Mouse (Mus musculus): Measurements from ENCODE around the gene Mab21l2. TPM values are rescaled to one million over a fixed set of nuclear protein-coding genes. Genes with fewer than 3 reads are reported as not detected.

The Mab21l2 gene
- 10.6 and 11.0 TPM in 2 replicates for total RNA-seq (2021)
- long read RNA-seq, experiment 1, transcript Mab21l2-202 (1 exons, 2,580 nt) = major isoform, 19 of 19 reads
- long read RNA-seq, experiment 1, partial matches to known transcripts = 0 of 19 reads
- long read RNA-seq, experiment 1, other reads (novel, unspliced or antisense) = 0 of 19 reads
- long read RNA-seq, experiment 2, transcript Mab21l2-202 (1 exons, 2,580 nt) = major isoform, 18 of 18 reads
- long read RNA-seq, experiment 2, partial matches to known transcripts = 0 of 18 reads
- long read RNA-seq, experiment 2, other reads (novel, unspliced or antisense) = 0 of 18 reads

GRCm38 (mm10) chr3:86548091-86549015 lies at the start of gene Mab21l2:
Mab21l2 (minus strand) TSS chr3:86548629.
- peak; percentile 42 for DNase-seq

GRCm38 (mm10) chr3:86575312-86575711 lies 26.9 kb upstream of the Mab21l2 start:
- no peak for DNase-seq

GRCm38 (mm10) chr3:86572519-86573244 lies 24.3 kb upstream of the Mab21l2 start:
- no peak for DNase-seq

GRCm38 (mm10) chr3:86571518-86571917 lies 23.1 kb upstream of the Mab21l2 start:
- no peak for DNase-seq

- DNase-seq = no peak
Measured at GRCm38 (mm10) chr3:86567312-86567711, 18.9 kb upstream of the Mab21l2 start.

GRCm38 (mm10) chr3:86561396-86561795 lies 13.0 kb upstream of the Mab21l2 start:
- DNase-seq = no peak

- no peak for DNase-seq
Measured at GRCm38 (mm10) chr3:86561023-86561344, 12.6 kb upstream of the Mab21l2 start.

GRCm38 (mm10) chr3:86560281-86561022 lies 12.0 kb upstream of the Mab21l2 start:
- DNase-seq = no peak

- no peak for DNase-seq
Measured at GRCm38 (mm10) chr3:86559635-86560034, 11.2 kb upstream of the Mab21l2 start.

- DNase-seq = no peak
Measured at GRCm38 (mm10) chr3:86558976-86559375, 10.5 kb upstream of the Mab21l2 start.

GRCm38 (mm10) chr3:86552170-86552569 lies 3.7 kb upstream of the Mab21l2 start:
- no peak for DNase-seq

- no peak for DNase-seq
Measured at GRCm38 (mm10) chr3:86551011-86551728, 2.7 kb upstream of the Mab21l2 start.

GRCm38 (mm10) chr3:86550301-86551010 lies 2.0 kb upstream of the Mab21l2 start:
- peak; percentile 11 for DNase-seq

- peak; percentile 24 for DNase-seq
Measured at GRCm38 (mm10) chr3:86547251-86547791, 1.1 kb downstream of the Mab21l2 start.

GRCm38 (mm10) chr3:86546471-86547250 lies 1.8 kb downstream of the Mab21l2 start:
- DNase-seq = peak; percentile 81

- no peak for DNase-seq
Measured at GRCm38 (mm10) chr3:86545945-86546344, 2.5 kb downstream of the Mab21l2 start.

- DNase-seq = no peak
Measured at GRCm38 (mm10) chr3:86544785-86545184, 3.6 kb downstream of the Mab21l2 start.

- no peak for DNase-seq
Measured at GRCm38 (mm10) chr3:86541863-86542397, 6.5 kb downstream of the Mab21l2 start.

GRCm38 (mm10) chr3:86541074-86541614 lies 7.3 kb downstream of the Mab21l2 start:
- no peak for DNase-seq

All from adrenal gland, postnatal 14 days (tissue).